Mouse (Mus musculus): ENCODE data around the gene Kat7.
A peak's percentile ranks its signal among the peaks of the same experiment; 100 is the strongest.

The Kat7 gene

GRCm38 (mm10) chr11:95310007-95310647, at the start of gene Kat7:
TSS of gene Kat7 (minus strand) at chr11:95310246.
- peak; percentile 100 for DNase-seq

GRCm38 (mm10) chr11:95358263-95358662, 48.2 kb upstream of the Kat7 start:
- DNase-seq: no peak

GRCm38 (mm10) chr11:95356469-95357273, 46.6 kb upstream of the Kat7 start:
- DNase-seq: peak; percentile 97

GRCm38 (mm10) chr11:95356039-95356438, 46.0 kb upstream of the Kat7 start:
- DNase-seq: no peak

GRCm38 (mm10) chr11:95355661-95356011, 45.6 kb upstream of the Kat7 start:
- DNase-seq: no peak

GRCm38 (mm10) chr11:95354945-95355660, 45.1 kb upstream of the Kat7 start:
- peak; percentile 89 for DNase-seq

GRCm38 (mm10) chr11:95354228-95354944, 44.3 kb upstream of the Kat7 start:
- DNase-seq: no peak

- no peak for DNase-seq
These were observed 43.2 kb upstream of the Kat7 start for GRCm38 (mm10) chr11:95353226-95353625.

GRCm38 (mm10) chr11:95352686-95353085, 42.6 kb upstream of the Kat7 start:
- no peak for DNase-seq

GRCm38 (mm10) chr11:95350960-95351359, 40.9 kb upstream of the Kat7 start:
- no peak for DNase-seq

GRCm38 (mm10) chr11:95350289-95350688, 40.2 kb upstream of the Kat7 start:
- DNase-seq: no peak

GRCm38 (mm10) chr11:95344181-95344580, 34.1 kb upstream of the Kat7 start:
- DNase-seq: no peak

GRCm38 (mm10) chr11:95343180-95343579, 33.1 kb upstream of the Kat7 start:
- peak; percentile 91 for DNase-seq

- no peak for DNase-seq
These were observed 30.6 kb upstream of the Kat7 start for GRCm38 (mm10) chr11:95340664-95341063.

- DNase-seq: no peak
These were observed 30.2 kb upstream of the Kat7 start for GRCm38 (mm10) chr11:95340259-95340658.

GRCm38 (mm10) chr11:95339471-95340021, 29.5 kb upstream of the Kat7 start:
- DNase-seq: no peak

- no peak for DNase-seq
These were observed 27.8 kb upstream of the Kat7 start for GRCm38 (mm10) chr11:95337846-95338342.

GRCm38 (mm10) chr11:95337129-95337813, 27.2 kb upstream of the Kat7 start:
- peak; percentile 98 for DNase-seq

- DNase-seq: peak; percentile 100
These were observed 26.6 kb upstream of the Kat7 start, which contains the start of gene Fam117a for GRCm38 (mm10) chr11:95336568-95337128. TSS of gene Fam117a (plus strand) at chr11:95337018.

- DNase-seq: no peak
These were observed 24.5 kb upstream of the Kat7 start for GRCm38 (mm10) chr11:95334448-95335060.

GRCm38 (mm10) chr11:95333805-95334204, 23.8 kb upstream of the Kat7 start:
- no peak for DNase-seq

Measured in heart, adult 11 months (tissue).